Comparison of ENCODE assay signal across 32 mouse cellular contexts in the genomic region with DNA sequence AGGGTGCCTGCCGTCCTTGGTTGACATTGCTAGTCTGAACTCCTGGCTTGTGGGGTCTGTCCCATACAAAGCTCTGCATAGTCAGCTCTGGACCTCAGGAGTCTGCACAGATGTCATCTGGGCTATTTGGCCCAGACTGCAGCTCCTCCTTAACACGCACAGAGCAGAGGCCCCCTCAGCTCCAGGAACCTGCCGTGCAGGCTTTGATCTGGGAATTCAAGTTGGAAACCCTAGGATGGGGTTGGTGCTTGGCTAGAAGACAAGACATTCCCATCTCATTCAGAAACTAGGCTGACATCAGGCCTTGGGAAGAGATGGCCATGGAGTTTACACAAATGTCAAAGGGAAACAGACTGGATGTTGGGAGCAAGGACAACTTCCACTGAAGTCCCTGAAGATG. TPM values are rescaled to one million over a fixed set of nuclear protein-coding genes. Genes with fewer than 3 reads are reported as not detected.
DNase-seq lines count a peak whose midpoint lies in the region; ATAC-seq lines count a peak whose summit lies in the region.
"Had no signal": no experiment of that assay in that cellular context is flagged by ENCODE, and none has a peak within 500 bp of the region (broad histone marks: within the 10 kb centered on the region; RNA-seq: fewer than 3 reads in every experiment).

No protein-coding gene starts in this region.

- H3K36me3 ChIP-seq in hindbrain, embryonic 14.5 days (replicated peaks; ENCODE audit: control insufficient read depth, insufficient read depth): peaks cover 7% of the 10 kb centered on the region; the same call in 1 of the 2 replicates
- H3K36me3 ChIP-seq in hindbrain, embryonic 16.5 days (ENCODE audit: control insufficient read depth, insufficient read depth, low read length): no peaks in the 10 kb centered on the region
- 0 out of 2 replicates have a peak, but pooled peaks cover 3% of the 10 kb centered on the region for H3K36me3 ChIP-seq in neural tube, embryonic 13.5 days
- H3K36me3 ChIP-seq: limb, embryonic 12.5 days; liver, embryonic 15.5 days; stomach, embryonic 15.5 days had no signal

- DNase-seq in adrenal gland, postnatal 36 days: peak; percentile 16 to 29
- no peak for DNase-seq in adrenal gland, postnatal 25 days
- no peak for DNase-seq in hindbrain, embryonic 14.5 days (ENCODE audit: low spot score)
- DNase-seq in neural tube, embryonic 10.5 days (ENCODE audit: extremely low spot score, low spot score): no peak
- DNase-seq in kidney, postnatal 10 days: no peak
- DNase-seq: cerebellum, adult 8-10 months; gastrocnemius, adult 2 months; gastrocnemius, postnatal 36 days; heart, adult 18-20 months; heart, postnatal 36 days; kidney, adult 9 months; kidney, postnatal 14 days; layer of hippocampus, adult 9-11 months; lung, embryonic 14.5 days; lung, postnatal 14 days; right cerebral cortex, postnatal 25 days had no signal

- H3K4me2 ChIP-seq in hindbrain, embryonic 14.5 days (replicated peaks): no peak overlapping the region
- H3K4me2 ChIP-seq in hindbrain, embryonic 16.5 days (ENCODE audit: low read length): no peak overlapping the region
- no peak overlapping the region for H3K4me2 ChIP-seq in neural tube, embryonic 13.5 days
- H3K4me2 ChIP-seq: heart, embryonic 11.5 days; limb, embryonic 12.5 days; liver, embryonic 15.5 days; lung, embryonic 14.5 days; stomach, embryonic 15.5 days had no signal

- no peak for ATAC-seq in hindbrain, embryonic 14.5 days (ENCODE audit: low FRiP score)
- ATAC-seq in hindbrain, embryonic 16.5 days: no peak
- no peak for ATAC-seq in neural tube, embryonic 13.5 days (ENCODE audit: low read depth)
- ATAC-seq: CD4-positive, CD25-positive, alpha-beta regulatory T cell, adult 4 months; forebrain, embryonic 16.5 days; intestine, postnatal 0 days had no signal

- H3K9ac ChIP-seq in hindbrain, embryonic 14.5 days: no peak overlapping the region
- H3K9ac ChIP-seq in hindbrain, embryonic 16.5 days (ENCODE audit: low read depth, low read length): no peak overlapping the region
- no peak overlapping the region for H3K9ac ChIP-seq in neural tube, embryonic 13.5 days
- H3K9ac ChIP-seq: limb, embryonic 12.5 days; liver, embryonic 15.5 days; lung, embryonic 14.5 days; stomach, embryonic 15.5 days had no signal

- peaks cover 45% of the 10 kb centered on the region for H3K4me1 ChIP-seq in hindbrain, embryonic 14.5 days (replicated peaks; ENCODE audit: control insufficient read depth, insufficient read depth, low read length)
- peaks cover 22% of the 10 kb centered on the region for H3K4me1 ChIP-seq in hindbrain, embryonic 16.5 days (ENCODE audit: control insufficient read depth, insufficient read depth, low read depth, low read length)
- H3K4me1 ChIP-seq in neural tube, embryonic 13.5 days (replicated peaks): peaks cover 64% of the 10 kb centered on the region
- H3K4me1 ChIP-seq: liver, embryonic 15.5 days; stomach, embryonic 15.5 days had no signal

- H3K9me3 ChIP-seq in hindbrain, embryonic 14.5 days (ENCODE audit: control insufficient read depth, low read length): no peaks in the 10 kb centered on the region
- H3K9me3 ChIP-seq in hindbrain, embryonic 16.5 days (ENCODE audit: control insufficient read depth, low read length): no peaks in the 10 kb centered on the region
- H3K9me3 ChIP-seq in neural tube, embryonic 13.5 days: no peaks in the 10 kb centered on the region
- H3K9me3 ChIP-seq: limb, embryonic 12.5 days; liver, embryonic 15.5 days; stomach, embryonic 15.5 days had no signal

- peak overlapping the region; percentile 38; the same call in 1 of the 2 replicates for H3K27ac ChIP-seq in hindbrain, embryonic 14.5 days
- H3K27ac ChIP-seq in hindbrain, embryonic 16.5 days (ENCODE audit: low read depth, low read length): no peak overlapping the region
- H3K27ac ChIP-seq in neural tube, embryonic 13.5 days (replicated peaks): peak overlapping the region; percentile 81
- H3K27ac ChIP-seq: gastrocnemius, adult 2 months; limb, embryonic 12.5 days; liver, embryonic 15.5 days; stomach, embryonic 15.5 days had no signal

- no peak overlapping the region for H3K4me3 ChIP-seq in hindbrain, embryonic 14.5 days (replicated peaks; ENCODE audit: low read length)
- no peak overlapping the region for H3K4me3 ChIP-seq in hindbrain, embryonic 16.5 days (ENCODE audit: low read length)
- no peak overlapping the region for H3K4me3 ChIP-seq in neural tube, embryonic 13.5 days
- H3K4me3 ChIP-seq: erythroblast, embryonic 14.5 days; gastrocnemius, adult 2 months; limb, embryonic 12.5 days; liver, embryonic 15.5 days; myocyte; stomach, embryonic 15.5 days had no signal

- WGBS in hindbrain, embryonic 14.5 days: 53% methylated on average over 3 of the region's 3 CpGs
- WGBS in hindbrain, embryonic 16.5 days: 37% methylated on average over 3 of the region's 3 CpGs
- WGBS in neural tube, embryonic 13.5 days: 28% methylated on average over 3 of the region's 3 CpGs

- H3K27me3 ChIP-seq in hindbrain, embryonic 14.5 days (ENCODE audit: control insufficient read depth, insufficient read depth, low read length): no peaks in the 10 kb centered on the region
- no peaks in the 10 kb centered on the region for H3K27me3 ChIP-seq in hindbrain, embryonic 16.5 days (replicated peaks; ENCODE audit: control insufficient read depth, insufficient read depth, low read length)
- H3K27me3 ChIP-seq in neural tube, embryonic 13.5 days: no peaks in the 10 kb centered on the region

RNA-seq across cellular contexts. Expression of a gene that starts 17.8 kb away (rescaled TPM):
- total RNA-seq in adrenal gland, postnatal 36 days (2021): 1 to 10 TPM; 1.6 to 3.4 TPM
- total RNA-seq in adrenal gland, postnatal 25 days (2021): 1.7 and 5.6 TPM in 2 replicates
- polyA plus RNA-seq in hindbrain, embryonic 14.5 days (2014; fragmentation: Nextera tagmentation; extraction: Ambion mirVana): 49.3 and 51.3 TPM in 2 replicates
- 59.7 and 65.9 TPM in 2 replicates for polyA plus RNA-seq in hindbrain, embryonic 16.5 days (2015; fragmentation: Nextera tagmentation; extraction: Ambion mirVana)
- polyA plus RNA-seq in neural tube, embryonic 13.5 days (2015; fragmentation: Nextera tagmentation; extraction: Ambion mirVana): 77.2 and 85.9 TPM in 2 replicates
- total RNA-seq: common myeloid progenitor, adult 5-6 weeks; gastrocnemius, adult 2 months; gastrocnemius, postnatal 36 days; heart, adult 18-20 months; heart, postnatal 36 days; liver, adult 2 months; neutrophil, adult 5-6 weeks had no signal
- polyA plus RNA-seq: CD4-positive, CD25-positive, alpha-beta regulatory T cell, adult 4 months; erythroblast, embryonic 14.5 days; liver, adult 2 months; myocyte had no signal

RNA-seq across cellular contexts. Expression of a gene that starts 46.2 kb away (rescaled TPM):
- total RNA-seq in adrenal gland, postnatal 36 days (2021): 100 to 1,000 TPM; 489 to 545 TPM
- total RNA-seq in adrenal gland, postnatal 25 days (2021): 408 and 463 TPM in 2 replicates
- 599 and 617 TPM in 2 replicates for polyA plus RNA-seq in hindbrain, embryonic 14.5 days (2014; fragmentation: Nextera tagmentation; extraction: Ambion mirVana)
- polyA plus RNA-seq in hindbrain, embryonic 16.5 days (2015; fragmentation: Nextera tagmentation; extraction: Ambion mirVana): 670 and 701 TPM in 2 replicates
- polyA plus RNA-seq in neural tube, embryonic 13.5 days (2015; fragmentation: Nextera tagmentation; extraction: Ambion mirVana): 607 and 633 TPM in 2 replicates

RNA-seq across cellular contexts. Expression of a gene that starts 46.3 kb away (rescaled TPM):
- total RNA-seq in adrenal gland, postnatal 36 days (2021): under 1 TPM; 0.33 to 0.83 TPM
- total RNA-seq in adrenal gland, postnatal 25 days (2021): 0.36 TPM in 1 of 2 replicates, not detected in the other
- 0.25 and 0.30 TPM in 2 replicates for polyA plus RNA-seq in hindbrain, embryonic 14.5 days (2014; fragmentation: Nextera tagmentation; extraction: Ambion mirVana)
- polyA plus RNA-seq in hindbrain, embryonic 16.5 days (2015; fragmentation: Nextera tagmentation; extraction: Ambion mirVana): 0.48 and 0.51 TPM in 2 replicates
- polyA plus RNA-seq in neural tube, embryonic 13.5 days (2015; fragmentation: Nextera tagmentation; extraction: Ambion mirVana): 0.68 TPM in 1 of 2 replicates, not detected in the other
- total RNA-seq: common myeloid progenitor, adult 5-6 weeks; gastrocnemius, adult 2 months; gastrocnemius, postnatal 36 days; heart, adult 18-20 months; heart, postnatal 36 days; left cerebral cortex, postnatal 14 days had no signal
- polyA plus RNA-seq: erythroblast, embryonic 14.5 days; forebrain, embryonic 11.5 days; limb, embryonic 12.5 days; liver, embryonic 15.5 days; lung, embryonic 14.5 days had no signal

Comparison
In these comparisons a context has a peak if more than half of its experiments do, and no peak if none do; other contexts are left out.
1. DNase-seq: peak in adrenal gland, postnatal 36 days (2 of 2); none in adrenal gland, postnatal 25 days (single experiment), hindbrain, embryonic 14.5 days (single experiment), neural tube, embryonic 10.5 days (single experiment) and kidney, postnatal 10 days (single experiment).